Mouse (Mus musculus) stomach, postnatal 0 days (tissue): ENCODE data around the gene Hexim1. TPM values are rescaled to one million over a fixed set of nuclear protein-coding genes. Genes with fewer than 3 reads are reported as not detected.

Experiments used
- ATAC-seq: fragments of 200-750 bp; cut with Nextera tagmentation; 2 replicates; pipeline ENCODE4 v1.8.0; 2017; ENCODE audit not compliant: low FRiP score, low TSS enrichment
- DNase-seq: peaks from one replicate; pipeline ENCODE4 v3.0.0-alpha.2; 2016; ENCODE audit warnings: low spot score
- H3K27ac ChIP-seq: fragments of 300-500 bp; sonication (generic); replicated peaks from 2 replicates; pipeline ENCODE4 v1.5.1; 2014; ENCODE audit warnings: mild to moderate bottlenecking, control low read depth
- H3K27me3 ChIP-seq: fragments of 300-500 bp; sonication (generic); 2 replicates; pipeline ENCODE4 v1.6.1; 2014; ENCODE audit warnings: low read length; ENCODE audit not compliant: control insufficient read depth, insufficient read depth
- H3K36me3 ChIP-seq: fragments of 300-500 bp; sonication (generic); 2 replicates; pipeline ENCODE4 v1.6.1; 2014; ENCODE audit warnings: low read length, mixed read lengths; ENCODE audit not compliant: control insufficient read depth, insufficient read depth
- H3K4me1 ChIP-seq: fragments of 300-500 bp; sonication (generic); replicated peaks from 2 replicates; pipeline ENCODE4 v1.6.1; 2014; ENCODE audit warnings: antibody characterized with exemption; ENCODE audit not compliant: control insufficient read depth, insufficient read depth
- H3K4me2 ChIP-seq: fragments of 300-500 bp; sonication (generic); replicated peaks from 2 replicates; pipeline ENCODE4 v1.6.1; 2014; ENCODE audit warnings: low read depth, mild to moderate bottlenecking, control low read depth, moderate library complexity
- H3K4me3 ChIP-seq: fragments of 300-500 bp; sonication (generic); 2 replicates; pipeline ENCODE4 v1.5.1; 2014; ENCODE audit warnings: low read depth, low read length, control low read depth
- H3K9ac ChIP-seq: fragments of 300-500 bp; sonication (generic); 2 replicates; pipeline ENCODE4 v1.6.1; 2014; ENCODE audit warnings: mild to moderate bottlenecking, low read length, control low read depth, mixed read lengths
- H3K9me3 ChIP-seq: fragments of 300-500 bp; sonication (generic); 2 replicates; pipeline ENCODE4 v1.6.1; 2016; ENCODE audit warnings: low read length; ENCODE audit not compliant: control insufficient read depth
- CTCF ChIP-seq: IDR thresholded peaks from 2 replicates; pipeline ENCODE4 v1.5.1; 2016; ENCODE audit warnings: antibody characterized with exemption, low read depth, mild to moderate bottlenecking, moderate library complexity
- EP300 ChIP-seq: optimal IDR thresholded peaks from 2 replicates; pipeline ENCODE3; 2016; ENCODE audit warnings: antibody characterized with exemption
- WGBS: fragments of 180-500 bp; shearing (Covaris S2); extraction: QIAGEN DNeasy Blood & Tissue Kit; methylation state at CpG from one replicate; pipeline ENCODE4 v1.1.7; 2014; 5-methylcytosine and 5-hydroxymethylcytosine counted together
- polyA plus RNA-seq: library from polyadenylated mRNA; unstranded; fragments of >200 nt; fragmentation: Nextera tagmentation; extraction: Ambion mirVana; gene quantifications from 2 replicates; pipeline ENCODE4 v1.2.1, GENCODE M21; 2015

Hexim1 gene
- polyA plus RNA-seq, 1 experiment from 2014 or later = 3.8 TPM

- ATAC-seq = no peak
- Histone ChIP-seq H3K4me3 (no peak overlapping the region), H3K36me3 (no peaks in the 10 kb centered on the region), H3K4me1 (0 out of 2 replicates have a peak, but pooled peaks cover 2% of the 10 kb centered on the region), H3K9ac (no peak overlapping the region), H3K27ac (peak overlapping the region; percentile 49), H3K4me2 (no peak overlapping the region), H3K27me3 (no peaks in the 10 kb centered on the region), H3K9me3 (no peaks in the 10 kb centered on the region)
- TF ChIP-seq CTCF (no peak), EP300 (no peak)
- WGBS = 61% methylated on average over 9 of the region's 9 CpGs
- no peak for DNase-seq
These were observed 20.8 kb upstream of the Hexim1 start for GRCm38 (mm10) chr11:103095107-103095670.

- DNase-seq (no peak), ATAC-seq (no peak)
- Histone ChIP-seq H3K9ac (no peak overlapping the region), H3K4me1 (0 out of 2 replicates have a peak, but pooled peaks cover 2% of the 10 kb centered on the region), H3K4me3 (no peak overlapping the region), H3K27me3 (no peaks in the 10 kb centered on the region), H3K36me3 (no peaks in the 10 kb centered on the region), H3K27ac (no peak overlapping the region), H3K9me3 (no peaks in the 10 kb centered on the region), H3K4me2 (no peak overlapping the region)
- WGBS = 87% methylated on average over 6 of the region's 6 CpGs
- TF ChIP-seq CTCF = no peak
- no peak for TF ChIP-seq EP300
These were observed 20.2 kb upstream of the Hexim1 start for GRCm38 (mm10) chr11:103095801-103096200.

- peak overlapping the region; percentile 41 for H3K4me2 ChIP-seq
- no peaks in the 10 kb centered on the region for H3K36me3 ChIP-seq
- peak overlapping the region; percentile 85 for H3K27ac ChIP-seq
- peak; percentile 16; the same call in 1 of the 2 replicates for ATAC-seq
- H3K9me3 ChIP-seq = no peaks in the 10 kb centered on the region
- no peaks in the 10 kb centered on the region for H3K27me3 ChIP-seq
- whole genome bisulfite sequencing = 9% methylated on average over 22 of the region's 22 CpGs
- peak overlapping the region; percentile 47 for H3K9ac ChIP-seq
- DNase-seq = peak; percentile 52
- TF ChIP-seq CTCF = no peak
- no peak for TF ChIP-seq EP300
- no peak overlapping the region for H3K4me3 ChIP-seq
- 0 out of 2 replicates have a peak, but pooled peaks cover 2% of the 10 kb centered on the region for H3K4me1 ChIP-seq
These were observed 18.8 kb upstream of the Hexim1 start for GRCm38 (mm10) chr11:103096979-103097894.

GRCm38 (mm10) chr11:103098531-103099190 lies 17.4 kb upstream of the Hexim1 start:
- 83% methylated on average over 11 of the region's 11 CpGs for WGBS
- H3K9ac ChIP-seq = no peak overlapping the region
- H3K4me2 ChIP-seq = no peak overlapping the region
- no peaks in the 10 kb centered on the region for H3K27me3 ChIP-seq
- H3K4me1 ChIP-seq = peaks cover 5% of the 10 kb centered on the region; the same call in 1 of the 2 replicates
- DNase-seq (peak; percentile 15), ATAC-seq (no peak)
- H3K9me3 ChIP-seq = no peaks in the 10 kb centered on the region
- no peak overlapping the region for H3K4me3 ChIP-seq
- no peaks in the 10 kb centered on the region for H3K36me3 ChIP-seq
- no peak overlapping the region for H3K27ac ChIP-seq
- TF ChIP-seq CTCF (no peak), EP300 (no peak)

GRCm38 (mm10) chr11:103099352-103099940 lies 16.6 kb upstream of the Hexim1 start:
- Histone ChIP-seq H3K4me3 (no peak overlapping the region), H3K4me1 (peaks cover 5% of the 10 kb centered on the region; the same call in 1 of the 2 replicates), H3K36me3 (no peaks in the 10 kb centered on the region), H3K27me3 (no peaks in the 10 kb centered on the region), H3K9ac (no peak overlapping the region), H3K9me3 (no peaks in the 10 kb centered on the region), H3K4me2 (no peak overlapping the region), H3K27ac (peak overlapping the region; percentile 8; the same call in 1 of the 2 replicates)
- WGBS = 68% methylated on average over 12 of the region's 12 CpGs
- TF ChIP-seq EP300 (no peak), CTCF (no peak)
- no peak for DNase-seq
- ATAC-seq = no peak
